Mouse (Mus musculus): ENCODE measurements around the gene Cox10.

- TF ChIP-seq POLR2A (IDR thresholded peaks at IDR 0.05; ENCODE audit: insufficient read depth, low read length) (no peak), CTCF (IDR thresholded peaks at IDR 0.05; ENCODE audit: low read depth, low read length) (no peak), EP300 (IDR thresholded peaks at IDR 0.05; ENCODE audit: insufficient read depth, low read depth, low read length) (no peak)
Measured at GRCm38 (mm10) chr11:64062226-64062625, 17.0 kb downstream of the Cox10 start.

Data from ES-Bruce4 (cell line).